Mouse (Mus musculus) c-Kit-negative CD71-positive TER-119-positive erythroid progenitor cells, embryonic 14.5 days (primary cell): ENCODE measurements around the gene Cux1.

Experiments used
- DNase-seq: peaks from one replicate; pipeline ENCODE4 v3.0.0-alpha.2; 2013; ENCODE audit warnings: low read depth, low spot score

Gene Cux1

GRCm38 (mm10) chr5:136321378-136321777, 245.9 kb downstream of the Cux1 start:
- no peak for DNase-seq

GRCm38 (mm10) chr5:136312566-136312965, 254.7 kb downstream of the Cux1 start:
- no peak for DNase-seq

- DNase-seq = no peak
Observed at GRCm38 (mm10) chr5:136312166-136312565, 255.1 kb downstream of the Cux1 start.

- no peak for DNase-seq
Observed at GRCm38 (mm10) chr5:136306254-136306653, 261.0 kb downstream of the Cux1 start.

- DNase-seq = no peak
Observed at GRCm38 (mm10) chr5:136303409-136303983, 263.8 kb downstream of the Cux1 start.

- DNase-seq = no peak
Observed at GRCm38 (mm10) chr5:136300880-136301279, 266.4 kb downstream of the Cux1 start.

GRCm38 (mm10) chr5:136297691-136298090, 269.6 kb downstream of the Cux1 start:
- DNase-seq = no peak

GRCm38 (mm10) chr5:136296911-136297310, 270.4 kb downstream of the Cux1 start:
- no peak for DNase-seq

GRCm38 (mm10) chr5:136292971-136293418, 274.3 kb downstream of the Cux1 start:
- no peak for DNase-seq

- DNase-seq = no peak
Observed at GRCm38 (mm10) chr5:136292361-136292760, 274.9 kb downstream of the Cux1 start.

GRCm38 (mm10) chr5:136291562-136291961, 275.7 kb downstream of the Cux1 start:
- DNase-seq = no peak

GRCm38 (mm10) chr5:136289776-136290175, 277.5 kb downstream of the Cux1 start:
- DNase-seq = no peak

GRCm38 (mm10) chr5:136288351-136289081, 278.8 kb downstream of the Cux1 start:
- DNase-seq = no peak

- DNase-seq = no peak
Observed at GRCm38 (mm10) chr5:136286566-136286965, 280.7 kb downstream of the Cux1 start.

GRCm38 (mm10) chr5:136285106-136285505, 282.2 kb downstream of the Cux1 start:
- DNase-seq = no peak

GRCm38 (mm10) chr5:136281351-136281750, 285.9 kb downstream of the Cux1 start:
- DNase-seq = no peak

GRCm38 (mm10) chr5:136274739-136275138, 292.6 kb downstream of the Cux1 start:
- DNase-seq = no peak

GRCm38 (mm10) chr5:136269937-136270336, 297.4 kb downstream of the Cux1 start:
- DNase-seq = no peak

- no peak for DNase-seq
Observed at GRCm38 (mm10) chr5:136266077-136266476, 301.2 kb downstream of the Cux1 start.

GRCm38 (mm10) chr5:136263342-136263741, 303.9 kb downstream of the Cux1 start:
- no peak for DNase-seq

- DNase-seq = peak; percentile 47
Observed at GRCm38 (mm10) chr5:136258919-136259318, 308.4 kb downstream of the Cux1 start.

GRCm38 (mm10) chr5:136252899-136253298, 314.4 kb downstream of the Cux1 start:
- DNase-seq = peak; percentile 24

- DNase-seq = no peak
Observed at GRCm38 (mm10) chr5:136251004-136251403, 316.3 kb downstream of the Cux1 start.
